Mouse (Mus musculus) midbrain, postnatal 0 days (tissue): ENCODE data around the gene Snx12. TPM values are rescaled to one million over a fixed set of nuclear protein-coding genes. Genes with fewer than 3 reads are reported as not detected.
"Not testable (repeated sequence)": the region's sequence is repeated elsewhere in the genome, so short reads cannot be mapped to it uniquely, and the experiment has no call there.

Source experiments
- ATAC-seq: fragments of 200-750 bp; cut with Nextera tagmentation; 2 replicates; pipeline ENCODE4 v1.8.0; 2017; ENCODE audit warnings: moderate number of reproducible peaks, mild to moderate bottlenecking, moderate TSS enrichment, moderate library complexity; ENCODE audit not compliant: low FRiP score
- DNase-seq: peaks from one replicate; pipeline ENCODE4 v3.0.0-alpha.2; 2015; ENCODE audit warnings: low spot score
- H3K27ac ChIP-seq: fragments of 300-500 bp; sonication (generic); 2 replicates; pipeline ENCODE4 v1.5.1; 2014; ENCODE audit warnings: low read depth, mild to moderate bottlenecking, low read length, mixed read lengths
- H3K27me3 ChIP-seq: fragments of 300-500 bp; sonication (generic); 2 replicates; pipeline ENCODE4 v1.6.1; 2014; ENCODE audit warnings: low read length, control low read depth, mixed read lengths; ENCODE audit not compliant: insufficient read depth
- H3K36me3 ChIP-seq: fragments of 300-500 bp; sonication (generic); 2 replicates; pipeline ENCODE4 v1.6.1; 2014; ENCODE audit warnings: low read length, control low read depth, mixed read lengths; ENCODE audit not compliant: insufficient read depth
- H3K4me1 ChIP-seq: fragments of 300-500 bp; sonication (generic); 2 replicates; pipeline ENCODE4 v1.6.1; 2014; ENCODE audit warnings: mild to moderate bottlenecking, control low read depth, antibody characterized with exemption, low read length, mixed read lengths; ENCODE audit not compliant: insufficient read depth
- H3K4me2 ChIP-seq: fragments of 300-500 bp; sonication (generic); 2 replicates; pipeline ENCODE4 v1.6.1; 2014; ENCODE audit warnings: low read depth, mild to moderate bottlenecking, low read length, mixed read lengths; ENCODE audit not compliant: poor library complexity, severe bottlenecking
- H3K4me3 ChIP-seq: fragments of 300-500 bp; sonication (generic); 2 replicates; pipeline ENCODE4 v1.5.1; 2014; ENCODE audit warnings: low read depth, mild to moderate bottlenecking, low read length, moderate library complexity
- H3K9ac ChIP-seq: fragments of 300-500 bp; sonication (generic); replicated peaks from 2 replicates; pipeline ENCODE4 v1.6.1; 2014; ENCODE audit warnings: mild to moderate bottlenecking, low read length, moderate library complexity, mixed read lengths; ENCODE audit not compliant: poor library complexity, severe bottlenecking
- H3K9me3 ChIP-seq: fragments of 300-500 bp; sonication (generic); 2 replicates; pipeline ENCODE4 v1.6.1; 2016; ENCODE audit warnings: low read length, control low read depth
- CTCF ChIP-seq: IDR thresholded peaks from 2 replicates; pipeline ENCODE4 v1.5.1; 2016; ENCODE audit warnings: antibody characterized with exemption, mild to moderate bottlenecking
- WGBS: fragments of 180-500 bp; shearing (Covaris S2); extraction: QIAGEN DNeasy Blood & Tissue Kit; methylation state at CpG from one replicate; pipeline ENCODE4 v1.1.7; 2014; 5-methylcytosine and 5-hydroxymethylcytosine counted together
- polyA plus RNA-seq: library from polyadenylated mRNA; unstranded; fragments of >200 nt; fragmentation: Nextera tagmentation; extraction: Ambion mirVana; gene quantifications from 2 replicates; pipeline ENCODE4 v1.2.1, GENCODE M21; 2015
- total RNA-seq: library from RNA; depleted of rRNA; stranded (reverse); fragments of >200 nt; gene quantifications from 2 replicates; pipeline ENCODE4 v1.2.3, GENCODE M21; 2014

Gene Snx12
- total and polyA plus RNA-seq, 2 experiments from 2014 or later = 35.7 to 47.1 TPM

DNA sequence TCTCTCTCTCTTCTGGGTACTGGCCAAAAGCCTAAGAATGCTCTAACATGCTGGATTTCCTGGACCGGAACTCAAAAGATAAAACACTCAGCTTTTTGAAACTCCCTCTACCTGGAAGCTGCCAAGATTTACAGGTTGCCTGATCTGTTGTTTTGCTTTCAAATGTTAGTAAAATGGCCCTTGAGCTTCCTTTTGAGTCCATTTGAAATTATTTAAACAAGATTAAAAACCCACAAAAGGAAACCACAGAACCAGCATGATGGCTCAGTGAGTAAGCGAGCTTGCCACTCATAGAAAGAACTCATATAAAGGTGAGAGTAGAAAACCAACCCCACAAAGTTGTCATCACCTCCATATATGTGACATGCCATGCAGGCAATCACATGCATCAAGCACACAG lies 93.8 kb downstream of the Snx12 start:
- no peak for TF ChIP-seq CTCF
- no peak overlapping the region for H3K9ac ChIP-seq
- H3K27ac ChIP-seq = no peak overlapping the region
- no peaks in the 10 kb centered on the region for H3K9me3 ChIP-seq
- ATAC-seq (no peak), DNase-seq (no peak)
- H3K4me3 ChIP-seq = no peak overlapping the region
- H3K36me3 ChIP-seq = no peaks in the 10 kb centered on the region
- H3K27me3 ChIP-seq = no peaks in the 10 kb centered on the region; the same call in 1 of the 2 replicates
- no peak overlapping the region for H3K4me2 ChIP-seq
- WGBS = 84% methylated on average over 2 of the region's 2 CpGs
- H3K4me1 ChIP-seq = no peaks in the 10 kb centered on the region

GRCm38 (mm10) chrX:101126977-101127376 lies 95.4 kb downstream of the Snx12 start:
- Histone ChIP-seq H3K4me2 (no peak overlapping the region), H3K4me3 (no peak overlapping the region), H3K4me1 (no peaks in the 10 kb centered on the region), H3K9ac (no peak overlapping the region), H3K36me3 (no peaks in the 10 kb centered on the region), H3K9me3 (no peaks in the 10 kb centered on the region), H3K27ac (no peak overlapping the region), H3K27me3 (no peaks in the 10 kb centered on the region; the same call in 1 of the 2 replicates)
- 73% methylated on average over 2 of the region's 2 CpGs for WGBS
- TF ChIP-seq CTCF = no peak
- ATAC-seq (no peak), DNase-seq (no peak)

DNA sequence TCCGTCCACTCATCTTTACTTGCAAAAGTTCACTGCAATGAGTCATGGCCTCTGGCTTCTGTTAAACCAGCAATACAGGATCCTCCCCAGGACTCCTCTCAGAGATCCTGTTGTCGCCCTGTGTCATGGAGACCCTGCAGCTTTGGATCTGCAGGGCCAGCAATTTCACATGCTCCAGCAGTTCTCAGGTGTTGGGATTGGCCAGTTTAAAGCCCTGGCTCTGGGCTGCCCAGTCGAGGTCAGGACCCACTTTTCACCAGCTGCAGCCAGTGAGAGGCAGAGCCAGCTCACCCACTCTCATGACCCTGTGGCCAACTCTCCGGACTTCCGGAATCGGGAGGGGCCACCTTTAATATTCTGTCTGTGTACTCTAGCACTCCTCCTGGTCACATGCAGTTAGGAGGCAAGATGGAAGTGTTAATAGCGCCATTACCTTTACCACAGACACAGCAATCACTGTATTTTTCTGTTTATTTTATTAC lies 95.8 kb downstream of the Snx12 start:
- Histone ChIP-seq H3K4me3 (no peak overlapping the region), H3K4me2 (no peak overlapping the region), H3K27me3 (no peaks in the 10 kb centered on the region; the same call in 1 of the 2 replicates), H3K9me3 (no peaks in the 10 kb centered on the region), H3K4me1 (no peaks in the 10 kb centered on the region), H3K9ac (no peak overlapping the region), H3K27ac (no peak overlapping the region), H3K36me3 (no peaks in the 10 kb centered on the region)
- 76% methylated on average over 7 of the region's 7 CpGs for WGBS
- TF ChIP-seq CTCF = no peak
- DNase-seq = no peak
- no peak for ATAC-seq

- no peak overlapping the region for H3K27ac ChIP-seq
- ATAC-seq = no peak
These were observed 101.8 kb downstream of the Snx12 start for GRCm38 (mm10) chrX:101120546-101120945.

GRCm38 (mm10) chrX:101085920-101086319 lies 136.4 kb downstream of the Snx12 start, which contains the start of gene Slc7a3:
Gene Slc7a3, minus strand, starts transcription at chrX:101086020.
- no peaks in the 10 kb centered on the region for H3K27me3 ChIP-seq
- H3K36me3 ChIP-seq = no peaks in the 10 kb centered on the region
- TF ChIP-seq CTCF = no peak
- H3K4me1 ChIP-seq = no peaks in the 10 kb centered on the region
- ATAC-seq (peak; percentile 54; the same call in 1 of the 2 replicates), DNase-seq (no peak)
- no peak within 1 kb of the TSS for H3K27ac ChIP-seq
- peak within 1 kb of the TSS; percentile 55 for H3K4me2 ChIP-seq
- 52% methylated on average over 11 of the region's 11 CpGs for WGBS
- H3K4me3 ChIP-seq = peak within 1 kb of the TSS; percentile 34
- no peaks in the 10 kb centered on the region for H3K9me3 ChIP-seq
- no peak within 1 kb of the TSS for H3K9ac ChIP-seq

More at GRCm38 (mm10) chrX:101120546-101120945, 101.8 kb downstream of the Snx12 start:
- Histone ChIP-seq H3K4me1 (no peaks in the 10 kb centered on the region), H3K4me2 (no peak overlapping the region), H3K36me3 (no peaks in the 10 kb centered on the region), H3K9ac (no peak overlapping the region), H3K27me3 (no peaks in the 10 kb centered on the region), H3K4me3 (no peak overlapping the region), H3K9me3 (no peaks in the 10 kb centered on the region)
- TF ChIP-seq CTCF = peak; percentile 72
- peak; percentile 28 for DNase-seq
- 46% methylated on average over 1 of the region's 1 CpGs for WGBS

DNA sequence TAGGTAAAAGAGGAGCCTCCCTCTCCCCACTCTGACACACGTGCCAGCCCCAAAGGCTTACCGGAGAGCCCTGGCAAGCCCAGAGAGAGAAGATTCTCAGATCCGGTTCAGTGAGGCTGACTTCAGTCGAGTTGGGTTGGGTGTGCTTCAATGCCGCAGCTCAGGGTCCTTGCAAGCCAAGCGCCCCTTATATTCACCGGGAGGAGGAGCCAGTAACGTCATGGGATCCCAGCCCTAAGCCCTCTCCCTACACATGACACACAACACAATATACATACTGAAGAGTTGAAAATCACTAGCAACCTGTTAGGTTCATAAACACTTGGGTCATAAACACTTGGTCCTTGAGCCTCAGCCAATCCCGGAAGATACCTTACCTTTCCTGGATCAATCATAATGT lies 137.2 kb downstream of the Snx12 start:
- not testable (repeated sequence) for H3K4me1 ChIP-seq, H3K9ac ChIP-seq, H3K27ac ChIP-seq, H3K9me3 ChIP-seq, H3K36me3 ChIP-seq, H3K27me3 ChIP-seq, ATAC-seq, DNase-seq
- 25% methylated on average over 6 of the region's 9 CpGs for WGBS
- Histone ChIP-seq H3K4me3 (peak overlapping the region; percentile 34), H3K4me2 (peak overlapping the region; percentile 55)
